Mouse (Mus musculus) midbrain, embryonic 13.5 days (tissue): ENCODE data around the gene Il4i1. TPM values are rescaled to one million over a fixed set of nuclear protein-coding genes. Genes with fewer than 3 reads are reported as not detected.

Source experiments
- ATAC-seq: fragments of 200-750 bp; cut with Nextera tagmentation; 2 replicates; pipeline ENCODE4 v1.8.0; 2017; ENCODE audit warnings: mild to moderate bottlenecking, moderate TSS enrichment, moderate library complexity
- H3K27ac ChIP-seq: fragments of 300-500 bp; sonication (generic); 2 replicates; pipeline ENCODE4 v1.5.1; 2015; ENCODE audit warnings: inconsistent platforms, mild to moderate bottlenecking, moderate library complexity
- H3K27me3 ChIP-seq: fragments of 300-500 bp; sonication (generic); 2 replicates; pipeline ENCODE4 v1.6.1; 2015; ENCODE audit warnings: mild to moderate bottlenecking, inconsistent platforms
- H3K36me3 ChIP-seq: fragments of 300-500 bp; sonication (generic); 2 replicates; pipeline ENCODE4 v1.6.1; 2015; ENCODE audit warnings: mild to moderate bottlenecking, inconsistent platforms
- H3K4me1 ChIP-seq: fragments of 300-500 bp; sonication (generic); replicated peaks from 2 replicates; pipeline ENCODE4 v1.6.1; 2015; ENCODE audit warnings: inconsistent platforms
- H3K4me2 ChIP-seq: fragments of 300-500 bp; sonication (generic); replicated peaks from 2 replicates; pipeline ENCODE4 v1.6.1; 2015; ENCODE audit warnings: moderate library complexity, mild to moderate bottlenecking, inconsistent platforms
- H3K4me3 ChIP-seq: fragments of 300-500 bp; sonication (generic); replicated peaks from 2 replicates; pipeline ENCODE4 v1.5.1; 2015; ENCODE audit warnings: mild to moderate bottlenecking, inconsistent platforms
- H3K9ac ChIP-seq: fragments of 300-500 bp; sonication (generic); replicated peaks from 2 replicates; pipeline ENCODE4 v1.6.1; 2015; ENCODE audit warnings: mild to moderate bottlenecking, inconsistent platforms
- H3K9me3 ChIP-seq: fragments of 300-500 bp; sonication (generic); 2 replicates; pipeline ENCODE4 v1.6.1; 2016; ENCODE audit warnings: mild to moderate bottlenecking, inconsistent platforms
- WGBS: fragments of 180-500 bp; shearing (Covaris S2); methylation state at CpG from one replicate; pipeline ENCODE4 v1.1.7; 2015; 5-methylcytosine and 5-hydroxymethylcytosine counted together
- polyA plus RNA-seq: library from polyadenylated mRNA; unstranded; fragments of >200 nt; fragmentation: Nextera tagmentation; extraction: Ambion mirVana; gene quantifications from 2 replicates; pipeline ENCODE4 v1.2.1, GENCODE M21; 2015

The Il4i1 gene
- polyA plus RNA-seq, 1 experiment from 2014 or later = 2.0 TPM

- H3K4me2 ChIP-seq = peak overlapping the region; percentile 89; the same call in 1 of the 2 replicates
- peaks cover 72% of the 10 kb centered on the region for H3K4me1 ChIP-seq
- ATAC-seq = no peak
These were observed 35.5 kb downstream of the Il4i1 start for GRCm38 (mm10) chr7:44851625-44852234.

GRCm38 (mm10) chr7:44852259-44853027 is 36.3 kb downstream of the Il4i1 start:
- H3K27me3 ChIP-seq = no peaks in the 10 kb centered on the region
- peaks cover 16% of the 10 kb centered on the region for H3K36me3 ChIP-seq
- no peak overlapping the region for H3K4me3 ChIP-seq
- ATAC-seq = no peak
- H3K9me3 ChIP-seq = no peaks in the 10 kb centered on the region
- H3K4me1 ChIP-seq = peaks cover 68% of the 10 kb centered on the region
- H3K27ac ChIP-seq = no peak overlapping the region
- H3K4me2 ChIP-seq = no peak overlapping the region
- H3K9ac ChIP-seq = no peak overlapping the region
- WGBS = 89% methylated on average over 36 of the region's 36 CpGs

More at GRCm38 (mm10) chr7:44851625-44852234, 35.5 kb downstream of the Il4i1 start:
- H3K27ac ChIP-seq = no peak overlapping the region
- peaks cover 18% of the 10 kb centered on the region for H3K36me3 ChIP-seq
- H3K4me3 ChIP-seq = peak overlapping the region; percentile 75; the same call in 1 of the 2 replicates
- no peaks in the 10 kb centered on the region for H3K9me3 ChIP-seq
- H3K9ac ChIP-seq = no peak overlapping the region
- 95% methylated on average over 12 of the region's 12 CpGs for WGBS
- no peaks in the 10 kb centered on the region for H3K27me3 ChIP-seq

GRCm38 (mm10) chr7:44853065-44853464 is 36.9 kb downstream of the Il4i1 start:
- no peak overlapping the region for H3K27ac ChIP-seq
- peaks cover 67% of the 10 kb centered on the region for H3K4me1 ChIP-seq
- no peaks in the 10 kb centered on the region for H3K9me3 ChIP-seq
- H3K4me2 ChIP-seq = no peak overlapping the region
- H3K9ac ChIP-seq = no peak overlapping the region; the same call in 1 of the 2 replicates
- no peak overlapping the region for H3K4me3 ChIP-seq
- ATAC-seq = no peak
- H3K36me3 ChIP-seq = peaks cover 16% of the 10 kb centered on the region
- WGBS = 91% methylated on average over 2 of the region's 2 CpGs
- no peaks in the 10 kb centered on the region for H3K27me3 ChIP-seq

- peak overlapping the region; percentile 81 for H3K4me2 ChIP-seq
- no peaks in the 10 kb centered on the region for H3K27me3 ChIP-seq
- WGBS = 32% methylated on average over 26 of the region's 26 CpGs
- H3K36me3 ChIP-seq = peaks cover 16% of the 10 kb centered on the region
- H3K9ac ChIP-seq = peak overlapping the region; percentile 76
- H3K9me3 ChIP-seq = no peaks in the 10 kb centered on the region
- peak overlapping the region; percentile 89 for H3K27ac ChIP-seq
- H3K4me1 ChIP-seq = peaks cover 73% of the 10 kb centered on the region
- no peak for ATAC-seq
- peak overlapping the region; percentile 46 for H3K4me3 ChIP-seq
These were observed 37.6 kb downstream of the Il4i1 start for GRCm38 (mm10) chr7:44853596-44854355.

DNA sequence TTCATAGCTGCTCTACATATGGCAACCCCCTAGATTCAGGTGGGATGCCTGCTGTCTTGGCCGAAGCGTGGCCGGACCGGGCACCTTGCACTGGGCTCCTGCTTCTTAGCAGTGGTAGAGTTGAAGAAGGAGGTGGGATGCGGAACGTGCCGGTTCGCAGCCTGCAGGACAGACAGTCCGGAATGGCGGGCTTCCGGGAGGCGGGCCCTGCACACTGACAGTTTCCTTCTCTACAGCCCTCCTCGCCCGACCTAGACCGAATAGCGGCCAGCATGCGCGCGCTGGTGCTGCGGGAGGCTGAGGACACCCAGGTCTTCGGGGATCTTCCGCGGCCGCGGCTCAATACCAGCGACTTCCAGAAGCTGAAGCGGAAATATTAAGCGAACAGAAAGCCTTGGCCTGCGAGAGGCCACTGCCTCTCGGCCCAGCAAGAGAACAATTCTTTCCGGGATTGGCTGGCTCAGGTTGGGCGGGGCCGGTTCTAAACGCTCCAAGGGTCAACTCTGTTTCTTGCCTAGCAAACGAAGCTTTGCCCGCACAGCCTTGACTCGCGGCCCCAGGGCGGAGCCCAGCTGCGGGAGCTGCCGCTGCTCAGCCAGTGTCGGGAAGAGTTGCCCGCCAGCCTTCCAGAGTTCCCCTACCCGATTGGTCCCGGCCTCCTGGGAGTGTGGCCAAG is 38.3 kb downstream of the Il4i1 start:
- Histone ChIP-seq H3K4me2 (peak overlapping the region; percentile 81), H3K27ac (peak overlapping the region; percentile 89), H3K36me3 (peaks cover 16% of the 10 kb centered on the region), H3K9ac (peak overlapping the region; percentile 76), H3K9me3 (no peaks in the 10 kb centered on the region), H3K4me1 (peaks cover 75% of the 10 kb centered on the region), H3K27me3 (no peaks in the 10 kb centered on the region), H3K4me3 (peak overlapping the region; percentile 46)
- ATAC-seq = peak; percentile 4; the same call in 1 of the 2 replicates
- WGBS = 1% methylated on average over 45 of the region's 45 CpGs

DNA sequence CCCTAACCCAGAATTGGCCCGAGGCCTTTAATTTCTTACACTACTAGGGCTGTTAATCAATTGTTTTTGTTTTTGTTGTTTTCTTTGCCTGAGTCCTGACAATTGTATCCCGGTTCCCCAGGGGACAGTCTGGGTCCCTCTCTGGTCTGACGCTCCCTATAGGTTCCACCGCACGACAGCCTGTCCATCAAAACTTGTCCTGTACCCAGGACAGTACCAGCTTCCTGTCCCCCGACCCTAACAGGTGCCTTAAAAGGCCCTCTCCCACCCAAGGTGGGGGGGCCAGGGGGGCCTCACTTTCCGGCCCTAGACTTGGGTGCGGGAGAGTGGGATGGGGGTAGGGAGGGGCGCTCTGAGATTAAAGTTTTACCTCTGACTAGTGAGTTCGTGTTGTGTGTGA is 38.8 kb downstream of the Il4i1 start:
- peaks cover 77% of the 10 kb centered on the region for H3K4me1 ChIP-seq
- H3K4me3 ChIP-seq = peak overlapping the region; percentile 46
- H3K4me2 ChIP-seq = peak overlapping the region; percentile 81
- ATAC-seq = no peak
- no peaks in the 10 kb centered on the region for H3K9me3 ChIP-seq
- H3K27ac ChIP-seq = peak overlapping the region; percentile 89
- peaks cover 21% of the 10 kb centered on the region for H3K36me3 ChIP-seq
- 41% methylated on average over 10 of the region's 10 CpGs for WGBS
- peak overlapping the region; percentile 76 for H3K9ac ChIP-seq
- H3K27me3 ChIP-seq = no peaks in the 10 kb centered on the region

DNA sequence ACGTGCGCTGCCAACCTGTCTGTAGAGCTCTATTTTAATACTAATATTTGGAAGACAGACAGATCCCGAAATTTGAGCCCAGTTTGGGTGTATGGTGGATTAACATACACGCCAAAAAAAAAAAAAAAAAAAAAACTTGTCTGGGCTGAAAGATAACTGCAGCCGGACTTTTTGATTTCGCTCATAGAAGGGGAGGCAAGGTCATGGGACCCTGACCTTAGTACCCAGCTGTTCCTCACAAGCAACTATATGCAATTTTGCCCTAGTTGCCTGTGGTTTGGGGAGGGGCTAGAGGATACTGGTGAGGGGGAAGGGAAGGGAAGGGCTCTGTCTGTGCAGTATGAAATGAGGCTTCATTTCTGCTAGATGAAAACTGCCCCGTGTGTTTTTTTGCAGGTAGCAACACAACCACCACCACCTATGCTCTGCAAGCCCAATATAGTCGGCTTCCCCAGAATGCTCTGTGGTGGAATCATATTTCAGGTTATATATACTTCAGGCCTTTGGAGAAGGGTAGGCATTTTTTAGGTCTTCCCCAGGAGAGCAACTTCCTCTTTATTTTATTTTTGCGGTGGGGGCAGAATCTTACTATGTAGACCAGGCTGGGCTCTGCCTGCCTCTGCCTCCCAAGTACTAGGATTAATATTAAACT is 40.2 kb downstream of the Il4i1 start:
- ATAC-seq = no peak
- H3K9me3 ChIP-seq = no peaks in the 10 kb centered on the region
- H3K4me2 ChIP-seq = peak overlapping the region; percentile 97
- H3K4me1 ChIP-seq = peaks cover 78% of the 10 kb centered on the region
- H3K4me3 ChIP-seq = peak overlapping the region; percentile 69
- 69% methylated on average over 9 of the region's 9 CpGs for WGBS
- peak overlapping the region; percentile 83; the same call in 1 of the 2 replicates for H3K9ac ChIP-seq
- H3K27me3 ChIP-seq = no peaks in the 10 kb centered on the region
- H3K27ac ChIP-seq = peak overlapping the region; percentile 93
- H3K36me3 ChIP-seq = peaks cover 27% of the 10 kb centered on the region

GRCm38 (mm10) chr7:44857042-44857552 is 40.9 kb downstream of the Il4i1 start, which contains the start of gene Pnkp:
Pnkp (plus strand) TSS chr7:44857139.
- Histone ChIP-seq H3K4me1 (peaks cover 74% of the 10 kb centered on the region), H3K4me3 (peak within 1 kb of the TSS; percentile 69), H3K27me3 (no peaks in the 10 kb centered on the region), H3K9ac (peak within 1 kb of the TSS; percentile 83), H3K9me3 (no peaks in the 10 kb centered on the region), H3K36me3 (peaks cover 29% of the 10 kb centered on the region), H3K4me2 (peak within 1 kb of the TSS; percentile 97), H3K27ac (peak within 1 kb of the TSS; percentile 93)
- ATAC-seq = peak; percentile 37
- under 1% methylated on average over 32 of the region's 32 CpGs for WGBS

- Histone ChIP-seq H3K9ac (peak overlapping the region; percentile 83), H3K4me1 (peaks cover 70% of the 10 kb centered on the region), H3K4me3 (peak overlapping the region; percentile 69), H3K27ac (peak overlapping the region; percentile 93; the same call in 1 of the 2 replicates), H3K4me2 (peak overlapping the region; percentile 97), H3K36me3 (peaks cover 30% of the 10 kb centered on the region), H3K27me3 (no peaks in the 10 kb centered on the region), H3K9me3 (no peaks in the 10 kb centered on the region)
- WGBS = 26% methylated on average over 8 of the region's 8 CpGs
- no peak for ATAC-seq
These were observed 41.7 kb downstream of the Il4i1 start for GRCm38 (mm10) chr7:44857905-44858304.

DNA sequence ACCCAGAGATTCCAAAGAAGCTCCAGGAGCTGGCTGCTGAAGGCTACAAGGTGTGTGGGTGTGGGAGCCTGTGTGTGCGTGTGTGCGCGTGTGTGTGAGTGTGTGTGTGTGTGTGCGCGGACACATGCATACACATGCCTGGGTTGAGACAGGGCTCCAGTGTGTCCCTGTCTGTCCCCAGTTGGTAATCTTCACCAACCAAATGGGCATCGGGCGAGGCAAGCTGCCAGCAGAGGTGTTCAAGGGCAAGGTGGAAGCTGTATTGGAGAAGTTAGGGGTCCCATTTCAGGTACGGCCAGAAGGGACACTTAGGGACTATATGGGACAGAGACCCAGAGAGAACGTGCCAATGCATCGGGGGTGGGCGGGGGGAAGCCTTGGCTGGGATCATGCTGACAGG is 43.7 kb downstream of the Il4i1 start:
- H3K9me3 ChIP-seq = no peaks in the 10 kb centered on the region

More for the DNA sequence above, 43.7 kb downstream of the Il4i1 start:
- no peak overlapping the region for H3K4me3 ChIP-seq
- no peak overlapping the region for H3K9ac ChIP-seq
- no peaks in the 10 kb centered on the region for H3K27me3 ChIP-seq
- 90% methylated on average over 11 of the region's 11 CpGs for WGBS
- ATAC-seq = no peak
- no peak overlapping the region for H3K4me2 ChIP-seq
- peaks cover 46% of the 10 kb centered on the region for H3K36me3 ChIP-seq
- H3K27ac ChIP-seq = no peak overlapping the region
- peaks cover 57% of the 10 kb centered on the region for H3K4me1 ChIP-seq
